ENCODE assay signal across 22 mouse cellular contexts in genomic region chr13:42076751-42077302, GRCm38 (mm10).
"Had no signal": no experiment of that assay in that cellular context is flagged by ENCODE, and none has a peak within 500 bp of the region (broad histone marks: within the 10 kb centered on the region; RNA-seq: fewer than 3 reads in every experiment).

No protein-coding gene starts in this region.

- DNase-seq: kidney, adult 11 months; kidney, adult 8-10 months; kidney, postnatal 10 days; kidney, postnatal 36 days; layer of hippocampus, postnatal 36 days; left cerebral cortex, postnatal 4 days; liver, postnatal 0 days; lung, embryonic 14.5 days; lung, postnatal 14 days; lung, postnatal 4 days; midbrain, embryonic 14.5 days; right cerebral cortex, postnatal 25 days; spleen, adult 18-20 months had no signal

- H3K4me1 ChIP-seq: limb, embryonic 12.5 days; neural tube, embryonic 12.5 days had no signal

- H3K4me2 ChIP-seq: kidney, embryonic 15.5 days; limb, embryonic 12.5 days; limb, embryonic 15.5 days; liver, embryonic 11.5 days; lung, embryonic 14.5 days; midbrain, embryonic 11.5 days; neural tube, embryonic 12.5 days; stomach, embryonic 15.5 days had no signal

- ATAC-seq: liver, postnatal 0 days had no signal

- H3K27me3 ChIP-seq: kidney, embryonic 15.5 days; limb, embryonic 12.5 days; limb, embryonic 15.5 days; neural tube, embryonic 12.5 days; stomach, embryonic 15.5 days had no signal

- H3K27ac ChIP-seq: kidney, embryonic 15.5 days; left cerebral cortex, adult 2 months; limb, embryonic 12.5 days; limb, embryonic 15.5 days; liver, embryonic 14.5 days; neural tube, embryonic 12.5 days; stomach, embryonic 15.5 days had no signal

- H3K4me3 ChIP-seq: kidney, embryonic 15.5 days; left cerebral cortex, adult 2 months; limb, embryonic 12.5 days; limb, embryonic 15.5 days; neural tube, embryonic 12.5 days; stomach, embryonic 15.5 days had no signal

- H3K9me3 ChIP-seq: kidney, embryonic 15.5 days; limb, embryonic 12.5 days; limb, embryonic 15.5 days; neural tube, embryonic 12.5 days; stomach, embryonic 15.5 days had no signal

- H3K9ac ChIP-seq: kidney, embryonic 15.5 days; limb, embryonic 12.5 days; limb, embryonic 15.5 days; liver, embryonic 14.5 days; liver, postnatal 0 days; lung, embryonic 14.5 days; neural tube, embryonic 12.5 days; stomach, embryonic 15.5 days had no signal

- H3K36me3 ChIP-seq: limb, embryonic 15.5 days had no signal
